Mouse (Mus musculus) forebrain, embryonic 14.5 days (tissue): ENCODE measurements at regions not wholly inside any gene's neighbourhood (a gene's known extent, or its start where the extent isn't known, plus 50 kb on each side); places are given as distances from the start of the nearest gene placed in this dataset.

Experiments used
- ATAC-seq: fragments of 200-750 bp; cut with Nextera tagmentation; 2 replicates; pipeline ENCODE4 v1.8.0; 2017; ENCODE audit warnings: mild to moderate bottlenecking, moderate library complexity
- DNase-seq: peaks from one replicate; pipeline ENCODE4 v3.0.0-alpha.2; 2015; ENCODE audit warnings: low spot score
- H3K27ac ChIP-seq: fragments of 300-500 bp; sonication (generic); 2 replicates; pipeline ENCODE4 v1.5.1; 2014; ENCODE audit warnings: low read depth, mild to moderate bottlenecking, control low read depth, low read length, moderate library complexity
- H3K27me3 ChIP-seq: fragments of 300-500 bp; sonication (generic); replicated peaks from 2 replicates; pipeline ENCODE4 v1.6.1; 2014; ENCODE audit warnings: low read length, control low read depth, mixed read lengths; ENCODE audit not compliant: control insufficient read depth, insufficient read depth
- H3K36me3 ChIP-seq: fragments of 300-500 bp; sonication (generic); 2 replicates; pipeline ENCODE4 v1.6.1; 2014; ENCODE audit warnings: low read length, control low read depth; ENCODE audit not compliant: control insufficient read depth, insufficient read depth
- H3K4me1 ChIP-seq: fragments of 300-500 bp; sonication (generic); 2 replicates; pipeline ENCODE4 v1.6.1; 2014; ENCODE audit warnings: antibody characterized with exemption, low read length, control low read depth; ENCODE audit not compliant: control insufficient read depth, insufficient read depth
- H3K4me2 ChIP-seq: fragments of 300-500 bp; sonication (generic); 2 replicates; pipeline ENCODE4 v1.6.1; 2014; ENCODE audit warnings: mild to moderate bottlenecking, control low read depth, low read length
- H3K4me3 ChIP-seq: fragments of 300-500 bp; sonication (generic); 2 replicates; pipeline ENCODE4 v1.5.1; 2014; ENCODE audit warnings: low read depth, low read length, control low read depth
- H3K9ac ChIP-seq: fragments of 300-500 bp; sonication (generic); 2 replicates; pipeline ENCODE4 v1.6.1; 2014; ENCODE audit warnings: mild to moderate bottlenecking, low read length, control low read depth, moderate library complexity
- H3K9me3 ChIP-seq: fragments of 300-500 bp; sonication (generic); replicated peaks from 2 replicates; pipeline ENCODE4 v1.6.1; 2016; ENCODE audit warnings: low read length, control low read depth, mixed read lengths; ENCODE audit not compliant: control insufficient read depth
- WGBS: fragments of 180-500 bp; shearing (Covaris S2); extraction: QIAGEN DNeasy Blood & Tissue Kit; methylation state at CpG from one replicate; pipeline ENCODE4 v1.1.7; 2014; 5-methylcytosine and 5-hydroxymethylcytosine counted together

GRCm38 (mm10) chr3:12262342-12262741 is 1926.9 kb upstream of the Gm38303 start:
- Histone ChIP-seq H3K9ac (no peak overlapping the region), H3K27ac (no peak overlapping the region), H3K9me3 (no peaks in the 10 kb centered on the region), H3K4me1 (no peaks in the 10 kb centered on the region), H3K4me2 (no peak overlapping the region), H3K27me3 (no peaks in the 10 kb centered on the region), H3K4me3 (no peak overlapping the region), H3K36me3 (no peaks in the 10 kb centered on the region)
- ATAC-seq (no peak), DNase-seq (no peak)
- 89% methylated on average over 1 of the region's 1 CpGs for WGBS

GRCm38 (mm10) chr3:12257650-12258049 is 1922.2 kb upstream of the Gm38303 start:
- Histone ChIP-seq H3K27ac (no peak overlapping the region), H3K4me3 (no peak overlapping the region), H3K4me2 (no peak overlapping the region), H3K4me1 (no peaks in the 10 kb centered on the region), H3K27me3 (no peaks in the 10 kb centered on the region), H3K9ac (no peak overlapping the region), H3K36me3 (no peaks in the 10 kb centered on the region), H3K9me3 (no peaks in the 10 kb centered on the region)
- 79% methylated on average over 1 of the region's 1 CpGs for WGBS
- ATAC-seq (no peak), DNase-seq (no peak)

DNA sequence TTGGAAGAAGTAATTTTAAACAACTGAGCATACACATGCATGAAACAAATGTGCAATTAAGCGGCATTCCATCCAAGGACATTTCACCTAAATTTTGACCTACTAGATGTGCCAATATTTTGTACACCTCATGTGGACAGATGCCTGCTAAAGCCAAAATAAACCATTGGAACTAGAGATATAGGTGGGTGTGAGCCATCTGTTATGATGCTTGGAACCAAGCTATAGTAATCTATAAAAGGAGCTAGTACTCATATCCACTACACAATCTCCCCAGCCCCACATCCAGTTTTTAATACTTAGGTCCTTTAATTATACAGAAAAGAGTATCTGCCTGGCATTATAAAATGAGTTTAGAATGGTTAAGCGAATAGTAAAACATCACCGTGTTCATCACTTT is 1910.7 kb upstream of the Gm38303 start:
- Histone ChIP-seq H3K4me3 (no peak overlapping the region), H3K27me3 (no peaks in the 10 kb centered on the region), H3K4me1 (no peaks in the 10 kb centered on the region), H3K27ac (no peak overlapping the region), H3K9me3 (no peaks in the 10 kb centered on the region), H3K4me2 (no peak overlapping the region), H3K36me3 (no peaks in the 10 kb centered on the region), H3K9ac (no peak overlapping the region)
- DNase-seq (no peak), ATAC-seq (no peak)
- 89% methylated on average over 3 of the region's 3 CpGs for WGBS

DNA sequence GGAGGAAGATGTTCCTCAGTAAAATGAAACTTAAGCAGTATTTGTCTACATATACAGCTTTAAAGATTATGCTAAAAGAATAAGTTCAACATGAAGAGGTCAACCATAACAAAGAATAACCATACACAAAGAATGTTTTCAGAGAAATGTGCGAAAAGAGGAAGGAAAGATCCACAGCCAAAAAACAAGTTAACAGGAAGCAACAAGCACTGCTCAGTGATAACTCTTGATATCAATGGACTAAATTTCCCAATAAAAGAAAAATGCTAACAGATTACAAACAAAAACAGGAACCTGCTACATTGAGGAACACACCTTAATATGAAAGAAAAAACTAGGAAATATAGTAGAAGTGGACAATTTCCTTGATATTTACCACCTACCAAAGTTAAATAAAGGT is 1905.5 kb upstream of the Gm38303 start:
- no peak overlapping the region for H3K4me3 ChIP-seq
- no peaks in the 10 kb centered on the region for H3K27me3 ChIP-seq
- no peaks in the 10 kb centered on the region for H3K4me1 ChIP-seq
- H3K36me3 ChIP-seq = no peaks in the 10 kb centered on the region
- H3K27ac ChIP-seq = no peak overlapping the region
- no peak overlapping the region for H3K9ac ChIP-seq
- ATAC-seq (no peak), DNase-seq (no peak)
- no peak overlapping the region for H3K4me2 ChIP-seq
- no peaks in the 10 kb centered on the region for H3K9me3 ChIP-seq
- 97% methylated on average over 1 of the region's 1 CpGs for WGBS

DNA sequence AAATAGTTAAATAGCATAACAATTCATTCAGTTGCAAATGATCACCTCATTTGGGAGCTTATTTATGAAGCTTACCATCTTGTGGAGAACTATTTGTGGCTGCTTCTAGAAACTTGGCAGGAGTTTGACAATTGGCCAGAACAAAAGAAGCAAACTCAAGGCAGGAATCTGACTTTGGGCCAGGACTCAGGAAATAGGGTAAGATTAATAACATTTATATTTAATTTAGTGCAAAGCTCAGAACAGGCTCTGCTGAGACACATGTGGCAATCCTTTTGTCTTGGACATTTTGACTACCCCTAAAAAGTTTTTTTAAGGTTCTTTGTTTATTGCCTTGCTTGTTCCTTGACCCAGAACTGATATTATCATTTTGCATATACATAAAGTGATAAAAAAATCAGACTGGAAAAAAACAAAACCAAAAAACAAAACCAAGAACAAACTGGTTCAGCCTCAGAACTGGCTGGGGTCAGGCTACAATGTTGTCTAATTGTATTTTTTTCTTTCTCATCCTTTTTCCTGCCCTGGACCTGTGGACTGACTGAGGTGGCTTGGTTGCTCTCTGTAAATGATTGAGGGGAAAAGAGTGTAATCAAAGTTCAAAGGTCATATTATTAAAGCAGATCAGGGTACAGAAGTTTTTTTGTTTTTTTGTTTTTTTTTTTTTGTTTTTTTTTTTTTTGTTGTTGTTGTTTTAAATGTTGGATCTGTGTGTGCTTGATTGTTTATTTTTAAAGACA is 1892.4 kb upstream of the Gm38303 start:
- Histone ChIP-seq H3K27ac (no peak overlapping the region), H3K9ac (no peak overlapping the region), H3K36me3 (no peaks in the 10 kb centered on the region), H3K27me3 (no peaks in the 10 kb centered on the region), H3K4me3 (no peak overlapping the region), H3K4me1 (no peaks in the 10 kb centered on the region), H3K4me2 (no peak overlapping the region), H3K9me3 (no peaks in the 10 kb centered on the region)
- no peak for DNase-seq
- no peak for ATAC-seq

DNA sequence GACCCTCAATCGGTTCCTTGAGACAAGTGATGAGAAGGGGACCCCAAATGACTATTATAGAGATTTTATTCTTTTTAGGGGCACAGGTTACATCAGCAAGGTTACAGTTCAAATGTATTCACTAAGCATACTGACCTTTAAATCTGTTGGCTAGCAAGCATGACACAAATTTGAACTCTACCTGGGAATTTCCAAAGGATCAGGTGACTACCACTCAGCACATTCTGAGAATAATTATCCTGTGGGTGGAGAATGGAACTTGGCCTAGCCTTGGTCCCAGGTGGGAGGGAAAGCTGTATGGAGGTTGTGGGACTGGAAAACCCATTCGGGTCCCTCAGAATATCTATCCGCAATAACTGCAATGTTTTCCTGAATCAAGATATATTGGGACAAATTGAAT is 1891.3 kb upstream of the Gm38303 start:
- no peak overlapping the region for H3K4me2 ChIP-seq
- no peak overlapping the region for H3K27ac ChIP-seq
- WGBS = 94% methylated on average over 3 of the region's 3 CpGs
- no peaks in the 10 kb centered on the region for H3K4me1 ChIP-seq
- H3K36me3 ChIP-seq = no peaks in the 10 kb centered on the region
- H3K9me3 ChIP-seq = no peaks in the 10 kb centered on the region
- ATAC-seq (no peak), DNase-seq (no peak)
- no peaks in the 10 kb centered on the region for H3K27me3 ChIP-seq
- H3K9ac ChIP-seq = no peak overlapping the region
- no peak overlapping the region for H3K4me3 ChIP-seq

- no peak for ATAC-seq
- DNase-seq = no peak
- Histone ChIP-seq H3K9ac (no peak overlapping the region), H3K27me3 (no peaks in the 10 kb centered on the region), H3K4me1 (no peaks in the 10 kb centered on the region), H3K36me3 (no peaks in the 10 kb centered on the region), H3K9me3 (no peaks in the 10 kb centered on the region), H3K27ac (no peak overlapping the region), H3K4me3 (no peak overlapping the region), H3K4me2 (no peak overlapping the region)
Measured at GRCm38 (mm10) chr3:12224851-12225250, 1889.4 kb upstream of the Gm38303 start.

DNA sequence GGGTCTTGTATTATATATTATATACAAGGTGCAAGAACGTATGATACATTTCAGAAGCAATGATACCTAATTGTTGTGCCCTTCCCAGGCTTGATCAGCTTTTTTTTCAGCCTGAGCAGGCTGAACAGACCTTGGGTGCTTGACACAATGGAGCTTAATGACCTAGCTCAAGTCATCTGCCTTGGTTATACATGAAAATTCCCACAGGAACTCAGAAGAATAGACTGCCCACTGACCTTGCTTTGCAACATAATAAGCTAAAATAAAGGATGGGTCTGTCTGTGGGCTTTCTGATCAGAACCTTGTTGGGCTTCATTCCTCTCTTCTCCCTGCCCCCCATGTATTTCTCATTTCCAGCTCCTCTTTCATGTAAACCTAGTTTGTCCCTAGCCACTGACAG is 1880.6 kb upstream of the Gm38303 start:
- no peak overlapping the region for H3K27ac ChIP-seq
- no peak for DNase-seq
- no peak overlapping the region for H3K4me3 ChIP-seq
- H3K9ac ChIP-seq = no peak overlapping the region
- ATAC-seq = no peak
- WGBS = 67% methylated on average over 1 of the region's 1 CpGs
- no peak overlapping the region for H3K4me2 ChIP-seq
- H3K36me3 ChIP-seq = no peaks in the 10 kb centered on the region
- no peaks in the 10 kb centered on the region for H3K9me3 ChIP-seq
- H3K4me1 ChIP-seq = no peaks in the 10 kb centered on the region
- H3K27me3 ChIP-seq = no peaks in the 10 kb centered on the region

DNA sequence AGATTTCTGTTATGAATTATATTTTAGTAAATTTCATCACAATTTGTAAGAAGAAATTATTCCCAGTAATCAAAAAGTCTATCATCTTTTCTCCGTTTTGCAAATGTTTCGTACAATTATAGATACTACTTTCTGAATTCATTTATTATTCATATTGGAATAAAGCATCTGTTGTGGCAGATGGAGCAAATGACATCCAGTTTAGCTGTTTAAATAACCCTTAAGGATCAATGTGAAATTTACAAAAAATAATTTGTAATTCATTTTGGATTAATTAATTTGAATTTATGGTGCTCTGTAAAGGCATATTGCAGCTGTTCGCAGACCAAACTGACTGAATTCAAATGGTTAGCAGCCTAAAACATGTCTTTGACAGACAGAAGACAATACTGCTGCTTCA is 1879.3 kb upstream of the Gm38303 start:
- H3K4me3 ChIP-seq = no peak overlapping the region
- H3K4me1 ChIP-seq = no peaks in the 10 kb centered on the region
- H3K27me3 ChIP-seq = no peaks in the 10 kb centered on the region
- WGBS = 77% methylated on average over 3 of the region's 3 CpGs
- no peak overlapping the region for H3K27ac ChIP-seq
- no peak overlapping the region for H3K4me2 ChIP-seq
- H3K36me3 ChIP-seq = no peaks in the 10 kb centered on the region
- ATAC-seq (peak; percentile 55; the same call in 1 of the 2 replicates), DNase-seq (peak; percentile 53)
- no peak overlapping the region for H3K9ac ChIP-seq
- no peaks in the 10 kb centered on the region for H3K9me3 ChIP-seq
